Mouse (Mus musculus) cerebellum, adult 2 months (tissue): Measurements from ENCODE around the gene Fgfr2.

Source experiments
- CTCF ChIP-seq: fragments of 200-500 bp; IDR thresholded peaks from 2 replicates; pipeline ENCODE4 v1.5.1; 2011; ENCODE audit warnings: low read depth, mild to moderate bottlenecking, control low read depth, low read length, moderate library complexity, borderline replicate concordance; ENCODE audit not compliant: insufficient read depth
- POLR2A ChIP-seq: fragments of 200-500 bp; IDR thresholded peaks from 2 replicates; pipeline ENCODE4 v1.6.1; 2011; ENCODE audit warnings: low read length, control low read depth, borderline replicate concordance; ENCODE audit not compliant: insufficient read depth

- TF ChIP-seq POLR2A, result no peak
- no peak for TF ChIP-seq CTCF
Measured at GRCm38 (mm10) chr7:131306733-131307132, 1816.4 kb downstream of the Fgfr2 start.
